Mouse (Mus musculus) B cell, adult 2 months (primary cell): ENCODE data around the gene Tle2.

ENCODE experiments used
- DNase-seq, 2 experiments: peaks; one replicate each; pipeline ENCODE4 v3.0.0; 2022

Gene Tle2

GRCm38 (mm10) chr10:81605974-81606751, 31.8 kb downstream of the Tle2 start, which contains the start of gene BC025920:
BC025920 (plus strand) TSS chr10:81606270.
- peak; percentile 84 to 86 for DNase-seq

DNA sequence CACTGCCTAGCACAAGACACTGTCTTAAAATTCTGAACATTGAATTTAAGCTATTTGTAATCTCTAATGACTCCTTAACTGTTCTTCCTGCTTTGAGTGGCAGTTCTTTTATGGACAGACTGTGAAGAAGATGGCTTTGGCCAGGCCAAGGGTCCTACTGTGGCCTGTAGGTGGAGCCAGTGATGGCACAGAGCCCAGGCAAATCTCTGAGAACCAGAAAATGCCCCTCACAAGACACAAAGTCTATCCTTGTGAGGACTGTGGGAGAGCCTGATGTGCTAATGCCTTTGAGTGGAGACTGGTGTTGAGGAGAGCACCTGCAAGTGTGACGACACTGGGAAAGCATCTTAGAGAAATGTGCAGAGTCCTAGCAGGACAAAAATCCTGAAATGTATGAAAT, 33.9 kb downstream of the Tle2 start:
- no peak for DNase-seq

DNA sequence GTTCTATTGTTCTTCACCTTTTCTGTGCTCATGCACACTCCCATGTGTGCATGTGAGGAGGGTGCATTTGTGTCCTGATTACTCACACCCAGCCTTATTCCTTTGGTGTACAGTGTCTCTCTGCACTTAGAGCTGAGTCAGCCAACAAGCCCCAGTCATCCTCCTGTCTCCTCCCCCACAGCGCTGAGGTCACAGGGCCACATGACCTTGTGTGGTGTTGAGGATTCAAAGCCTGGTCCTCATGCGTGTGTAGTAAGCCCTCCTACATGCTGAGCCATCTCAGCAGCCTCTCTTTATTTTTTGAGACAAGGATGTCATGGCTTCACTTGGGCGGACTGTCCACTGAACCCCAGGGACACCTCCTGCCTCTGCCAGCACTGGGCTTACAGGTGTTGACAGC, 38.4 kb downstream of the Tle2 start:
- DNase-seq, result no peak

- DNase-seq, result no peak
These were observed 41.1 kb downstream of the Tle2 start for GRCm38 (mm10) chr10:81615486-81615885.

GRCm38 (mm10) chr10:81619976-81620375, 45.6 kb downstream of the Tle2 start:
- DNase-seq, result no peak

DNA sequence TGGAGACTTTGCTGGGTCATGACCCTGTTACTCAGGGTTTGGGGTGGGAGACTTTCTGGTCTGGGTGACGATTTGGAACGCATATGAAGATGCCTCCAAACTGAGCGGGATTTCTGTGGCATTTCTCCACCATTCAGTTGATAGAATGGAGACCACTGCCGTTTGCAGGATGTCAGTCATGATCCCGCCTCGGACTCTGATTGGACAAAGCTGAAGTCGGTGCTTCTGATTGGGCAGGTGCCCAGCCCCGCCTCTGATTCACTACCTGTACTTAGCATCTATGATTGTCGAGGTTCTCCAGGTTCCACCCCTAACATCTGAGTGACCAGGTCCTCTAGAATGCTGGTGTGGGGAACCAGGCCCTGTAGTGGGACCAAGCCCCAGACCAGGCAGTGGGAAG, 46.4 kb downstream of the Tle2 start:
- no peak for DNase-seq

- no peak for DNase-seq
These were observed 49.1 kb downstream of the Tle2 start for GRCm38 (mm10) chr10:81623441-81623840.

- no peak for DNase-seq
These were observed 52.0 kb downstream of the Tle2 start for GRCm38 (mm10) chr10:81626101-81626993.

DNA sequence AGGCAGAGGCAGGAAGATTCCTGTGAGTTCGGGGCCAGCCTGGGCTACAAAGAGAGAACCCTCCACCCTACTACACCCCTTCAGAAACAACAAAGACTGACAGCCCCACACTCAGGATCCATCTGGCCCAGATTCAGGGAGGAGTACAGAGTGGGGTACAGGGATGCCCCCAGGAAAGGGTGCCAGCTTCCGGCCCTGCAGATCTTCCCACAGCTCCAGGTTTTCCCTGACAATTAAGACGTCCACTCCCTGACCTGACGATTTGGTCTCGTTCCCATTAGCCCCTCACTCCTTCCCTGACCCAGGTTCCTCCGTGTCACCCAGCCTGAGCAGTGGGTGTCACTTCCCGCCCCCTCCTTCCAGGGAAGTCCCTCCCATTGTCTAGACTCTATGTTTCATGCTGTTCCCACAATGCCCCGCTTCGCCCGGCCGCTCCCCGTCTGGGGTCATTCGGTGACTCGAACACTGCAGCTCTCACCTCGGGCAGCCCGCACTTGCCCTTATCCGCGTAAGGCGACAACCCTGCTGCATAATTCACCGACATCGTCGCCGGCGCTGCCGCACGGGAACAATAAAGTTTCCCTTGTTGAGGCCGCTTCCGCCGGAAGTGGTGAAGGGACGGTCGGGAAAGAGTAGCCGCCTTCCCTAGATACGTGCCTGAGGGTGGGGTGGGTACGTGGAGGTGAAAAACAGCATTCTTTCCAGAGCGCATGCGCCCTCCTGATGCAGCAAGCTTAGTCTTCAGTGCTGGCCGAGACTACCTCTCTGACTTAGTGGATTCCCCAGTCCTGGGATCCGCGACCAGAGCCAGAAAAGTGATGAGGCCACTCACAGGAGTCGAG, 52.9 kb downstream of the Tle2 start, which contains the start of gene Sirt6:
TSS of gene Sirt6 (minus strand) at position 804 of the 842 bp plus-strand sequence.
- DNase-seq, result peak; percentile 88

DNA sequence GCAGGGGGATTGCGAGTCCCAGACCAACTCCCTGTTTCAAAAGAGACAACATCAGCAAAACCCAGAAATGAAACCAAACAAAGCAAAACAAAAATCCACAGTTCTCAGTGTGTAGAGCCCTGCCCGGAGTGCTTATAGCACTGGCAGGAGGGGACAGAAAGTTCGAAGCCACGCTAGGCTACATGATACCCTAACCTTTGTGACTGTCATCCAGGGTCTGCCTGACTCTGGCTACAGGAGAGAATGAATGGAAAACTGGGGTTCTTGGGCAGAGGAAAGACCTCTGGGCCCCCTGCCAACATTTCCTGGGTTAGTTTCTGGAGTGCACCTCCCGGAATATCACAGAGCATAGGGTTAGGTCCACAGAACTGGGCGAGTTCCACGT, 53.5 kb downstream of the Tle2 start:
- no peak for DNase-seq

- no peak for DNase-seq
These were observed 54.0 kb downstream of the Tle2 start, which contains the start of gene Ankrd24 for GRCm38 (mm10) chr10:81628390-81628789. Ankrd24 (plus strand) TSS chr10:81628540.

GRCm38 (mm10) chr10:81633253-81634099, 59.1 kb downstream of the Tle2 start:
- peak; percentile 86 to 87 for DNase-seq

DNA sequence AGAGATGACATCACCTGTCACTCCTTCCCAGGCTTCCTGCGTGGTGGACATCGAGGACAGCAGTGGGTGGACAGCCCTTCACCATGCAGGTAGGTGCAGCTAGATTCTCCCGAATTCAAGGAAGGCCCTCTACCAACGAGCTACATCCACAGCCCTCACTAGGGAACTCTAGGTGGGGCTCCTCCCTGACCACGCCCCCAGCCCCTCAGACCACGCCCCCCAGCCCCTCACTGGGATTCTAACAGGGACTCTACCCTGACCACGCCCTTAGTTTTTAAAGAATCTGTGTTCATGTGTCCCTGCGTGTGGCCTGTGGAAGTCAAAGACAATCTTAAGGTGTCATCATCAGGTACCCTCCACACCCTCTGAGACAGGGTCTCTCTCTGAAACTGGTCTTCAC, 62.0 kb downstream of the Tle2 start:
- no peak for DNase-seq

DNA sequence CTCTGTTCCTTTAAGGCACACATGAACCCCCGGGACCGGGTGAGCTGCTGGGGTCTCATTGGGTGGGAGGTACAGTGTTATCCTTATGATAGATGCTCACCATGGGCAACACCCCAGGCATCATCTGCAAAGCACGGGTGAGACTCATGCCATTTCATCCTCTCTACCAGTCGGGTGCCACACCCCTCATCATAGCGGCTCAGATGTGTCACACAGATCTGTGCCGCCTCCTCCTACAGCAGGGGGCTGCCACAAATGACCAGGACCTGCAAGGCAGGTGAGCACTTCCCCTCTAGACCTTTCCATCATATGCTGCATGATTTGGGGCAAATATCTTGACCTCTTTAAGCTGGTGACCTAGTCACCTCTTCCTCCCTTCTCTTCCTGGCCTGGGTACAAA, 63.7 kb downstream of the Tle2 start:
- DNase-seq, result no peak
